Mouse (Mus musculus) kidney, embryonic 16.5 days (tissue): ENCODE measurements around the gene Lmo1. TPM values are rescaled to one million over a fixed set of nuclear protein-coding genes. Genes with fewer than 3 reads are reported as not detected.

Source experiments
- ATAC-seq: fragments of 200-750 bp; cut with Nextera tagmentation; 2 replicates; pipeline ENCODE4 v1.8.0; 2017; ENCODE audit warnings: moderate TSS enrichment; ENCODE audit not compliant: low FRiP score, low TSS enrichment
- H3K27ac ChIP-seq: fragments of 300-500 bp; sonication (generic); 2 replicates; pipeline ENCODE4 v1.5.1; 2014; ENCODE audit warnings: low read length
- H3K27me3 ChIP-seq: fragments of 300-500 bp; sonication (generic); 2 replicates; pipeline ENCODE4 v1.6.1; 2014; ENCODE audit warnings: low read length, control low read depth, mixed read lengths; ENCODE audit not compliant: insufficient read depth
- H3K36me3 ChIP-seq: fragments of 300-500 bp; sonication (generic); 2 replicates; pipeline ENCODE4 v1.6.1; 2014; ENCODE audit warnings: low read length, control low read depth, mixed read lengths; ENCODE audit not compliant: insufficient read depth
- H3K4me1 ChIP-seq: fragments of 300-500 bp; sonication (generic); 2 replicates; pipeline ENCODE4 v1.6.1; 2014; ENCODE audit warnings: low read length, control low read depth, mixed read lengths; ENCODE audit not compliant: insufficient read depth
- H3K4me2 ChIP-seq: fragments of 300-500 bp; sonication (generic); replicated peaks from 2 replicates; pipeline ENCODE4 v1.6.1; 2014; ENCODE audit warnings: low read depth, low read length
- H3K4me3 ChIP-seq: fragments of 300-500 bp; sonication (generic); 2 replicates; pipeline ENCODE4 v1.5.1; 2014; ENCODE audit warnings: mild to moderate bottlenecking, low read length
- H3K9ac ChIP-seq: fragments of 300-500 bp; sonication (generic); replicated peaks from 2 replicates; pipeline ENCODE4 v1.6.1; 2014; ENCODE audit warnings: low read length
- H3K9me3 ChIP-seq: fragments of 300-500 bp; sonication (generic); 2 replicates; pipeline ENCODE4 v1.6.1; 2016; ENCODE audit warnings: low read length, control low read depth
- WGBS: fragments of 180-500 bp; shearing (Covaris S2); extraction: QIAGEN DNeasy Blood & Tissue Kit; methylation state at CpG from one replicate; pipeline ENCODE4 v1.1.7; 2014; 5-methylcytosine and 5-hydroxymethylcytosine counted together
- polyA plus RNA-seq: library from polyadenylated mRNA; unstranded; fragments of >200 nt; fragmentation: Nextera tagmentation; extraction: Ambion mirVana; gene quantifications from 2 replicates; pipeline ENCODE4 v1.2.1, GENCODE M21; 2015

The Lmo1 gene
- polyA plus RNA-seq, 1 experiment from 2014 or later, result 7.6 TPM

DNA sequence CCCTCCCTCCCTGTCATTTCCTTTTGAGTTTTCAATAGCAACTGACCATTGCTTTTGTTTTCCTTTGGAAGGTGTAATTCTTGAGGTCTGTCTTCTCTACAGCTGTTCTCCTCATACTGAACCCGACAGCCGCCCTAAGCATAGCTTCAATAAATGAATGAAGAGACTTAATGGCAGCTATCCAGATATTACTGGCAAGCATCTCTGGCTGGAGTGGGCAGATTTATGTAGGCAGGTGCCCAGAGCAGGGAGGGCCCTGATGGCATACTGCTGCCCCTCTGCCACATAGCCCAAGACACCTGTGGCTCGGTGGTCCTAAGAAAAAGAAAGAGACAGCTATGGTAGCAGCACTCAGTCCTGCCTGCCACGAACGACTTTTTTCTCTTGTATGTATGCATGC, 21.5 kb downstream of the Lmo1 start:
- Histone ChIP-seq H3K9ac (no peak overlapping the region), H3K9me3 (no peaks in the 10 kb centered on the region), H3K27ac (no peak overlapping the region), H3K4me2 (no peak overlapping the region), H3K27me3 (no peaks in the 10 kb centered on the region), H3K4me1 (peaks cover 16% of the 10 kb centered on the region), H3K4me3 (no peak overlapping the region), H3K36me3 (no peaks in the 10 kb centered on the region)
- 56% methylated on average over 5 of the region's 5 CpGs for WGBS
- ATAC-seq, result no peak

DNA sequence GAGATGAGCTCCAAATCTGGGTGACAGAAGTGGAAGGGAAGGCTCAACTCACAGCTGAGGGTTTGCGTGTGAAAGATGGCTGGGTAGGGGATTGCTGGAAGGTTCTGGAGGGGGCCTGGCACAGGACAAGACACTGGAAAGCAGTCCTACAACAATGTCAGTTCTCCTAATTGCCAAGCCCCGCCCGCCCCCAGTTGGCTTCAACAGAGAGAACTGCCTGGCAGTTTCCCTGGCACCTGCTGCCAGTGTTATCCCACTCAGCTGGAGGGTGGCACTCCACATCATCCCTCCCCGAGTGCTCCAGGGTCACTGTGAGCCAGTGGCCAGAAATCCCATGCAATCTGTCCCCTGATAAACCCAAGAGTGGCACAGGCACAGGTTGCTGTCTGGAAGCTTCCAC, 23.9 kb downstream of the Lmo1 start:
- Histone ChIP-seq H3K36me3 (no peaks in the 10 kb centered on the region), H3K4me2 (no peak overlapping the region), H3K9ac (no peak overlapping the region), H3K27ac (no peak overlapping the region), H3K27me3 (no peaks in the 10 kb centered on the region), H3K4me1 (peaks cover 8% of the 10 kb centered on the region; the same call in 1 of the 2 replicates), H3K4me3 (no peak overlapping the region), H3K9me3 (no peaks in the 10 kb centered on the region)
- WGBS, result 88% methylated on average over 4 of the region's 4 CpGs
- no peak for ATAC-seq

DNA sequence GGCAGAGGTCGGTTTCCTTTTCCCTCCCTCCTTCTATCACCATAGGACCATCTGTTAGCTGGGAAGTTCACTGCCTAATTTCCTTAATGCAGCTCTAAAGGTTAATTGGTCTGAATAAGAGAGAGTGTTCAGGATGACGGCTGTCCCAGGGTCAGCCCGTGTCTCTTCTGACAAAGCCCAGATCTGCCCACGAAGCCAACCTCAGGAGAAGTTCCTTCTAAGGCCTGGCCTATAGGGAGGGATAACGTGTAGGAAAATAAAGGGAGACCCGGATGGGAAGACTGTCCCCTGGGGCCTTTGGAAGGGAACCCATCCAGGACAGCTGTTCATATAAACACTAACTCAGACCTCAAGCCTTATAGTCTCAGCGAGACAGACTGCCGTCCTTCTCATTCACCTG, 29.8 kb downstream of the Lmo1 start:
- WGBS, result 47% methylated on average over 8 of the region's 8 CpGs
- H3K27me3 ChIP-seq, result no peaks in the 10 kb centered on the region
- H3K9me3 ChIP-seq, result no peaks in the 10 kb centered on the region
- H3K4me2 ChIP-seq, result no peak overlapping the region
- H3K4me1 ChIP-seq, result no peaks in the 10 kb centered on the region
- no peak overlapping the region for H3K27ac ChIP-seq
- ATAC-seq, result no peak; the same call in 1 of the 2 replicates
- H3K9ac ChIP-seq, result no peak overlapping the region
- H3K36me3 ChIP-seq, result no peaks in the 10 kb centered on the region
- H3K4me3 ChIP-seq, result no peak overlapping the region

GRCm38 (mm10) chr7:109144705-109145104, 30.3 kb downstream of the Lmo1 start:
- Histone ChIP-seq H3K36me3 (no peaks in the 10 kb centered on the region), H3K4me1 (no peaks in the 10 kb centered on the region), H3K9me3 (no peaks in the 10 kb centered on the region), H3K4me3 (no peak overlapping the region), H3K9ac (no peak overlapping the region), H3K27ac (no peak overlapping the region), H3K4me2 (no peak overlapping the region), H3K27me3 (no peaks in the 10 kb centered on the region)
- no peak for ATAC-seq
- 56% methylated on average over 11 of the region's 11 CpGs for WGBS

DNA sequence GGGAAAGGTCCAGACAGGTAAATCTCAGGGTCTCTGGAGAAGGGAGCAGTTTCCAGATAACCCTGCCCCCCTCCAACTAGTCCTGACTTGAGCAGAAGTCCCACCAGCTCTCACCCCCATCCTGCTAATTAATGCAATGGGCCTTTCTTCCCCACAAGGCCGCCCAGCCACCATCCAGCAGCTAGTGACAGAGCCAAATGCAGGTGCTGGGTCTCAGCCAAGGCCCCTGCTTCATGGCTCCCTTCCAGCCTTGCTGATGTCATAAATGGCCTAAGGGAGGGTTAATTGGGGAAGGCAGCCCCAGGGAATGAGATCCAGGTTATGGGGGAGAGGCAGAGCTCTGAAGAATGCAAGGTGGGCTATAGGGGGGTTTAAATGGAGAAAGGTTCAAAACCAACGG, 32.4 kb downstream of the Lmo1 start:
- no peak overlapping the region for H3K4me2 ChIP-seq
- H3K27ac ChIP-seq, result no peak overlapping the region
- no peaks in the 10 kb centered on the region for H3K4me1 ChIP-seq
- no peaks in the 10 kb centered on the region for H3K9me3 ChIP-seq
- H3K9ac ChIP-seq, result no peak overlapping the region
- H3K36me3 ChIP-seq, result no peaks in the 10 kb centered on the region
- no peaks in the 10 kb centered on the region for H3K27me3 ChIP-seq
- no peak for ATAC-seq
- WGBS, result 70% methylated on average over 2 of the region's 2 CpGs
- no peak overlapping the region for H3K4me3 ChIP-seq

DNA sequence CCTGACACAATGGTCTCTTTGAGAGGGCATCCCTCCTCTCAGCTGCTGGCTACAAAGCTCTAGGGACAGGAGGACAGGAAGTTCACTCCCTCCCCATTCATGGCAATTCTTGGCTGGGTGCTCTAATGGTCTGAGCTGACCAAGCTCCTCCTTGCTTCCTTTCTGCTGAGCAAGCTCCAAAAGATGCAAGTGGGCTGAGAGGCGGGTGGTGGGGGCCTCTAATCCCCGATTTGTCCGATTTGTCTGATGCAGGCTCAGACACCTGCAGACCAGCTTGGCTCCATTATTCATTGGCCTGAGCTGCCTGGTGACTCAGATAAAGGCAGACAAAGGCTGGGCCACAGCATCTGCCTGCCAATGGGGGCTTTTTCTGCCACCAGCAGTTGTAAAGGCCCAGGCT, 33.3 kb downstream of the Lmo1 start:
- Histone ChIP-seq H3K36me3 (no peaks in the 10 kb centered on the region), H3K27me3 (no peaks in the 10 kb centered on the region), H3K9me3 (no peaks in the 10 kb centered on the region), H3K4me1 (no peaks in the 10 kb centered on the region), H3K9ac (no peak overlapping the region), H3K4me2 (no peak overlapping the region), H3K27ac (no peak overlapping the region), H3K4me3 (no peak overlapping the region)
- ATAC-seq, result no peak
- 82% methylated on average over 3 of the region's 3 CpGs for WGBS

- Histone ChIP-seq H3K36me3 (no peaks in the 10 kb centered on the region), H3K27ac (no peak overlapping the region), H3K4me2 (no peak overlapping the region), H3K4me3 (no peak overlapping the region), H3K4me1 (no peaks in the 10 kb centered on the region), H3K9ac (no peak overlapping the region), H3K27me3 (no peaks in the 10 kb centered on the region), H3K9me3 (no peaks in the 10 kb centered on the region)
- ATAC-seq, result no peak
- WGBS, result 55% methylated on average over 2 of the region's 2 CpGs
Observed at GRCm38 (mm10) chr7:109141054-109141453, 34.0 kb downstream of the Lmo1 start.

- no peaks in the 10 kb centered on the region for H3K4me1 ChIP-seq
- H3K4me2 ChIP-seq, result no peak overlapping the region
- no peaks in the 10 kb centered on the region for H3K36me3 ChIP-seq
- H3K4me3 ChIP-seq, result no peak overlapping the region
- H3K9ac ChIP-seq, result no peak overlapping the region
- ATAC-seq, result peak; percentile 85
- H3K9me3 ChIP-seq, result no peaks in the 10 kb centered on the region
- WGBS, result 8% methylated on average over 3 of the region's 3 CpGs
- no peak overlapping the region for H3K27ac ChIP-seq
- no peaks in the 10 kb centered on the region for H3K27me3 ChIP-seq
Observed at GRCm38 (mm10) chr7:109139405-109139804, 35.6 kb downstream of the Lmo1 start.

- Histone ChIP-seq H3K27me3 (no peaks in the 10 kb centered on the region), H3K36me3 (no peaks in the 10 kb centered on the region), H3K9ac (no peak overlapping the region), H3K4me2 (no peak overlapping the region), H3K4me1 (no peaks in the 10 kb centered on the region), H3K9me3 (no peaks in the 10 kb centered on the region), H3K27ac (no peak overlapping the region), H3K4me3 (no peak overlapping the region)
- ATAC-seq, result no peak
- 90% methylated on average over 8 of the region's 8 CpGs for WGBS
Observed at GRCm38 (mm10) chr7:109137441-109137840, 37.6 kb downstream of the Lmo1 start.

GRCm38 (mm10) chr7:109131565-109131964, 43.4 kb downstream of the Lmo1 start:
- no peaks in the 10 kb centered on the region for H3K27me3 ChIP-seq
- no peaks in the 10 kb centered on the region for H3K4me1 ChIP-seq
- no peak overlapping the region for H3K27ac ChIP-seq
- no peak overlapping the region for H3K4me2 ChIP-seq
- ATAC-seq, result no peak
- H3K9ac ChIP-seq, result no peak overlapping the region
- H3K36me3 ChIP-seq, result no peaks in the 10 kb centered on the region
- 73% methylated on average over 2 of the region's 2 CpGs for WGBS
- no peak overlapping the region for H3K4me3 ChIP-seq
- H3K9me3 ChIP-seq, result no peaks in the 10 kb centered on the region
